Mouse (Mus musculus) naive thymus-derived CD4-positive, alpha-beta T cell, adult 2 months (primary cell): ENCODE results near the gene Gnl1.
"Not testable (repeated sequence)": the region's sequence is repeated elsewhere in the genome, so short reads cannot be mapped to it uniquely, and the experiment has no call there.

Experiments
- DNase-seq: peaks from one replicate; pipeline ENCODE4 v3.0.0-alpha.2; 2011; ENCODE audit warnings: low read depth

Gnl1 gene

GRCm38 (mm10) chr17:35994175-35994878 lies 14.7 kb downstream of the Gnl1 start:
- DNase-seq, result peak; percentile 78

- DNase-seq, result peak; percentile 48
Observed at GRCm38 (mm10) chr17:35994879-35995240, 15.2 kb downstream of the Gnl1 start.

- peak; percentile 100 for DNase-seq
Observed at GRCm38 (mm10) chr17:35996949-35997348, 17.3 kb downstream of the Gnl1 start.

- DNase-seq, result peak; percentile 77
Observed at GRCm38 (mm10) chr17:35997713-35998510, 18.3 kb downstream of the Gnl1 start.

GRCm38 (mm10) chr17:35998545-35999305 lies 19.1 kb downstream of the Gnl1 start:
- DNase-seq, result peak; percentile 61

- DNase-seq, result peak; percentile 94
Observed at GRCm38 (mm10) chr17:35999356-35999755, 19.7 kb downstream of the Gnl1 start.

- DNase-seq, result peak; percentile 25
Observed at GRCm38 (mm10) chr17:36000349-36000748, 20.7 kb downstream of the Gnl1 start.

- peak; percentile 74 for DNase-seq
Observed at GRCm38 (mm10) chr17:36001121-36001897, 21.7 kb downstream of the Gnl1 start.

- DNase-seq, result peak; percentile 61
Observed at GRCm38 (mm10) chr17:36001966-36002365, 22.3 kb downstream of the Gnl1 start.

- DNase-seq, result no peak
Observed at GRCm38 (mm10) chr17:36003331-36003730, 23.7 kb downstream of the Gnl1 start.

- not testable (repeated sequence) for DNase-seq
Observed at GRCm38 (mm10) chr17:36004409-36004808, 24.8 kb downstream of the Gnl1 start.

GRCm38 (mm10) chr17:36014977-36015376 lies 35.3 kb downstream of the Gnl1 start:
- no peak for DNase-seq

- DNase-seq, result no peak
Observed at GRCm38 (mm10) chr17:36017046-36017445, 37.4 kb downstream of the Gnl1 start.

GRCm38 (mm10) chr17:36018979-36019378 lies 39.3 kb downstream of the Gnl1 start:
- no peak for DNase-seq

GRCm38 (mm10) chr17:36019519-36019918 lies 39.9 kb downstream of the Gnl1 start:
- no peak for DNase-seq

GRCm38 (mm10) chr17:36020191-36021073 lies 40.8 kb downstream of the Gnl1 start, which contains the start of gene H2-T24:
Gene H2-T24 (minus strand): TSS chr17:36020560.
- DNase-seq, result peak; percentile 92

- no peak for DNase-seq
Observed at GRCm38 (mm10) chr17:36021309-36021708, 41.7 kb downstream of the Gnl1 start.

- no peak for DNase-seq
Observed at GRCm38 (mm10) chr17:36022098-36022497, 42.4 kb downstream of the Gnl1 start.

- no peak for DNase-seq
Observed at GRCm38 (mm10) chr17:36022922-36023321, 43.3 kb downstream of the Gnl1 start.
